Mouse (Mus musculus) megakaryocyte progenitor cell, adult 5-6 weeks (primary cell): Measurements from ENCODE around the gene Miga1. TPM values are rescaled to one million over a fixed set of nuclear protein-coding genes. Genes with fewer than 3 reads are reported as not detected.

Experiments
- ATAC-seq: replicated peaks from 2 replicates; pipeline ENCODE4 v1.8.0; 2016; ENCODE audit warnings: mild to moderate bottlenecking, moderate TSS enrichment, inconsistent platforms; ENCODE audit not compliant: poor library complexity
- total RNA-seq, 2 experiments: library from RNA; stranded (forward) in 1 of 2; stranded (reverse) in 1 of 2; fragments of 157-497, 149-512 nt in 1 of 2; fragments of 200-1000 nt in 1 of 2; gene quantifications; 2 replicates each; pipeline versions ENCODE4 v1.2.3 to v1.2.4; 2015 to 2017

The Miga1 gene
- total RNA-seq (2015), result 20.4 and 22.3 TPM in 2 replicates
- 25.9 and 36.1 TPM in 2 replicates for total RNA-seq (2017)

GRCm38 (mm10) chr3:152339862-152340557, at the start of gene Miga1:
TSS of gene Miga1 (minus strand) at chr3:152340407.
- peak; percentile 85 for ATAC-seq

- ATAC-seq, result no peak
These were observed 43.9 kb upstream of the Miga1 start for GRCm38 (mm10) chr3:152384106-152384505.

- no peak for ATAC-seq
These were observed 35.9 kb upstream of the Miga1 start for GRCm38 (mm10) chr3:152376063-152376462.

GRCm38 (mm10) chr3:152364181-152364580, 24.0 kb upstream of the Miga1 start:
- no peak for ATAC-seq

GRCm38 (mm10) chr3:152359151-152359550, 18.9 kb upstream of the Miga1 start:
- no peak for ATAC-seq

- no peak for ATAC-seq
These were observed 16.5 kb upstream of the Miga1 start for GRCm38 (mm10) chr3:152356751-152357150.

- peak; percentile 97 for ATAC-seq
These were observed 15.2 kb upstream of the Miga1 start for GRCm38 (mm10) chr3:152355361-152355760.

GRCm38 (mm10) chr3:152353434-152354177, 13.4 kb upstream of the Miga1 start:
- ATAC-seq, result no peak

GRCm38 (mm10) chr3:152352289-152352688, 12.1 kb upstream of the Miga1 start:
- ATAC-seq, result no peak

- ATAC-seq, result no peak
These were observed 10.8 kb upstream of the Miga1 start for GRCm38 (mm10) chr3:152350966-152351365.

GRCm38 (mm10) chr3:152350431-152350830, 10.2 kb upstream of the Miga1 start:
- ATAC-seq, result no peak

GRCm38 (mm10) chr3:152348011-152348830, 8.0 kb upstream of the Miga1 start:
- ATAC-seq, result no peak; the same call in 1 of the 2 replicates

GRCm38 (mm10) chr3:152347227-152347626, 7.0 kb upstream of the Miga1 start:
- ATAC-seq, result peak; percentile 28

- ATAC-seq, result peak; percentile 21; the same call in 1 of the 2 replicates
These were observed 6.5 kb upstream of the Miga1 start for GRCm38 (mm10) chr3:152346633-152347141.

GRCm38 (mm10) chr3:152345732-152346632, 5.8 kb upstream of the Miga1 start, which contains the start of gene Usp33:
TSS of gene Usp33 (plus strand) at chr3:152346478.
- ATAC-seq, result peak; percentile 88

- no peak for ATAC-seq
These were observed 2.8 kb upstream of the Miga1 start for GRCm38 (mm10) chr3:152342961-152343517.

- ATAC-seq, result no peak
These were observed 4.1 kb downstream of the Miga1 start for GRCm38 (mm10) chr3:152336085-152336484.

GRCm38 (mm10) chr3:152333641-152334040, 6.6 kb downstream of the Miga1 start:
- peak; percentile 66 for ATAC-seq

GRCm38 (mm10) chr3:152332545-152333300, 7.5 kb downstream of the Miga1 start:
- ATAC-seq, result no peak; the same call in 1 of the 2 replicates
